Mouse (Mus musculus) ES-Bruce4 (cell line): Measurements from ENCODE around the gene Nelfb. TPM values are rescaled to one million over a fixed set of nuclear protein-coding genes. Genes with fewer than 3 reads are reported as not detected.

Experiments
- H3K27ac ChIP-seq: 2 replicates; pipeline ENCODE4 v1.5.1; 2012; ENCODE audit warnings: low read length, inconsistent platforms; ENCODE audit not compliant: insufficient read depth
- H3K27me3 ChIP-seq: 2 replicates; pipeline ENCODE4 v1.6.1; 2012; ENCODE audit warnings: mild to moderate bottlenecking, low read length, inconsistent platforms; ENCODE audit not compliant: control insufficient read depth, poor library complexity, insufficient read depth, severe bottlenecking
- H3K36me3 ChIP-seq: 2 replicates; pipeline ENCODE4 v1.6.1; 2012; ENCODE audit warnings: inconsistent platforms, mild to moderate bottlenecking, low read length, moderate library complexity; ENCODE audit not compliant: control insufficient read depth, poor library complexity, insufficient read depth, severe bottlenecking
- H3K4me1 ChIP-seq: one replicate; pipeline ENCODE4 v1.8.1; 2011; ENCODE audit warnings: low read length; ENCODE audit not compliant: control insufficient read depth, insufficient read depth
- H3K4me3 ChIP-seq: 2 replicates; pipeline ENCODE4 v1.5.1; 2011; ENCODE audit warnings: low read depth, mild to moderate bottlenecking, low read length
- H3K9ac ChIP-seq: 2 replicates; pipeline ENCODE4 v1.6.1; 2012; ENCODE audit warnings: low read depth, mild to moderate bottlenecking, inconsistent platforms; ENCODE audit not compliant: poor library complexity, severe bottlenecking
- H3K9me3 ChIP-seq: replicated peaks from 2 replicates; pipeline ENCODE4 v1.6.1; 2012; ENCODE audit warnings: mild to moderate bottlenecking, low read length, inconsistent platforms; ENCODE audit not compliant: control insufficient read depth, poor library complexity, insufficient read depth, severe bottlenecking
- CTCF ChIP-seq: IDR thresholded peaks from one replicate; pipeline ENCODE4 v1.8.1; 2011; ENCODE audit warnings: low read depth, low read length
- EP300 ChIP-seq: IDR thresholded peaks from 2 replicates; pipeline ENCODE4 v1.6.1; 2011; ENCODE audit warnings: low read depth, low read length; ENCODE audit not compliant: insufficient read depth
- POLR2A ChIP-seq: IDR thresholded peaks from one replicate; pipeline ENCODE4 v1.8.1; 2011; ENCODE audit warnings: low read length; ENCODE audit not compliant: insufficient read depth
- polyA plus RNA-seq: library from polyadenylated mRNA; stranded (reverse); fragments of >200 nt; gene quantifications from 2 replicates; pipeline ENCODE4 v1.2.4, GENCODE M21; 2011; ENCODE audit warnings: low read depth; ENCODE audit not compliant: missing spikeins, insufficient read depth, insufficient read length

Nelfb gene
- polyA plus RNA-seq, 1 experiment: 41.0 TPM

DNA sequence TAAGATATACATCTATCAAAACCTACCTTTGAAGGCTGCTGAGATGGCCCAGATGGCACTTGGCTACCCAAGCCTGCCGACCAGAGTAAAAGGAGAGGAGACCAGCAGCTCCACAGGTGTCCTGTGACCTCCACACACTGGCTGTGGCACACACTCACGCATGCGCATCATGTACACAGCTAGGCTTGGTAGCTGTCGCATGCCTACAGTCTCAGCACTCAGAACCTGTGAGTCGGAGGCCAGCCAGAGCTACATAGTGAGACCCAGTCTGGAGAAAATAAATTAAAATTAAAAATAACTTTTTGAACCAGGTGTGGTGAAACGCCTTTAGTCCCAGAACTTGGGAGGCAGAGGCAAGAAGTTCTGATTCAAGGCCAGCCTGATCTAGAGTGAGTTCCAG, 23.4 kb downstream of the Nelfb start:
- Histone ChIP-seq H3K4me1 (peaks cover 2% of the 10 kb centered on the region), H3K27me3 (no peaks in the 10 kb centered on the region), H3K36me3 (no peaks in the 10 kb centered on the region), H3K9me3 (no peaks in the 10 kb centered on the region), H3K4me3 (no peak overlapping the region), H3K9ac (no peak overlapping the region), H3K27ac (no peak overlapping the region)
- TF ChIP-seq CTCF (no peak), POLR2A (no peak), EP300 (no peak)

DNA sequence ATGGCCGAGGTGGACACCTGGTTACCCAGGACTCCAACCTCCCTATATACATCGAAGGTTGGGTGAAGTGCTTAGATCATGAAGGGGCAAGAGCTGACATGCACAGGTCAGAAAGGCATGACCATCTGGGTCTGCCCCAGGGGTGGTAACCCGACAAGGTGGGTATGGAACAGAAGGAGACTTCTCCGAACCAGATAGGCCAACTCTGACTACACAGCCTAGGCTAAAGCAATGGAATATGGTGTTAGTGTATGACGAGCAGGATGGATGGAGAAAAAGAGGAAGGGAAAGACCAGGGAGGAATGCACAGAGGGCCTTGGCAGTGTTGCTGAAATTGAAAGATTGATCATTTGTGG, 24.7 kb downstream of the Nelfb start:
- TF ChIP-seq EP300 (no peak), CTCF (no peak), POLR2A (no peak)
- Histone ChIP-seq H3K36me3 (no peaks in the 10 kb centered on the region), H3K4me3 (no peak overlapping the region), H3K9me3 (no peaks in the 10 kb centered on the region), H3K9ac (no peak overlapping the region), H3K4me1 (peaks cover 3% of the 10 kb centered on the region), H3K27ac (no peak overlapping the region), H3K27me3 (no peaks in the 10 kb centered on the region)

DNA sequence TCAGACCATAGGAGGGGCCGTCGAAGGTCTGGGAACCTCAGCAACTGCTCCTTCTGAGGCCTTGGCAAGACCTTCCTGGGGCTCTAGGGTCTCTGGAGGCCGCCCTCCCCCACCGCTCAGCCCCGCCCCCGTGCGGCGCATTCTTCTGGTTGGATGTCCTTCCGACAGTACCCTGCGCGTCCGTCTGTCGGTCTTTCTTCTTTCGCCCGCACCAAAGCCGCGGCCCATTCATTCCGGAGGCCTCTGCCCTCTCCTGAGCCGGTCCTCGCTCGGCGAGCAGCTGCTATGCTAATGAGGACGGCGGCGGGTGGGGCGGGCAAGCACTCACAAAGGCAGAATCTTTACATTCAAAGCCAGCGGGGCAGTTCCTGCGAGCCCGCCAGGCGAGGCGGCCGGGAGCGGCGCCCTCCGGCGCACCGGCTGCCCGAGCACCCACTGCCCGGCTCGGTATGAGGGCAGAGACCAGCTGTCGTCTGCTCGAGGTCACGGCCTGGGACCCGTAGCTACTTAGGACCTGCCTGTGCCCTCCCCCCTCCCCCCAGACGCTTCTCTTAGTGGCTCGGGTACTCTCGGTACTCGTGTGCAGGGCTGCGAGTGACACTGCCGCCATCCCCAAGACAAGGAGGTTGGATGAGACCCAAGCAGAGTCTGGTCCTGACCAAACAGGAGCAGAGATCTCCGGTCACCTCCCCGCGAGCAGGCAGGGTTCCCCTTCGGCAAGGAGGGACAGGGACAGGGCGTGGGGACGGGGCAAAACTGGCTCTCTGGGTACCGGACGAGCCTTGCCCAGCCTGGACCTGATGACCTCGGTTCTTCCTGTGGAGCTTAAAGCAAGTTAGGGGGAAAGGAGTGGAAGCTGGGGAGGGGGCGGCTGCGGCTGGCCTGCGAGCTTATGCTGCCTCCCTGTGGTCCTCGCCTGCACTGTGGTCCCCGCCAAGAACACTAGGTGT, 25.4 kb downstream of the Nelfb start:
- Histone ChIP-seq H3K9ac (peak overlapping the region; percentile 45), H3K27ac (peak overlapping the region; percentile 6; the same call in 1 of the 2 replicates), H3K4me3 (peak overlapping the region; percentile 72), H3K36me3 (no peaks in the 10 kb centered on the region), H3K9me3 (no peaks in the 10 kb centered on the region), H3K4me1 (peaks cover 3% of the 10 kb centered on the region), H3K27me3 (no peaks in the 10 kb centered on the region)
- TF ChIP-seq EP300: no peak; the same call in 1 of the 2 replicates
- TF ChIP-seq CTCF: peak; percentile 83
- no peak for TF ChIP-seq POLR2A

DNA sequence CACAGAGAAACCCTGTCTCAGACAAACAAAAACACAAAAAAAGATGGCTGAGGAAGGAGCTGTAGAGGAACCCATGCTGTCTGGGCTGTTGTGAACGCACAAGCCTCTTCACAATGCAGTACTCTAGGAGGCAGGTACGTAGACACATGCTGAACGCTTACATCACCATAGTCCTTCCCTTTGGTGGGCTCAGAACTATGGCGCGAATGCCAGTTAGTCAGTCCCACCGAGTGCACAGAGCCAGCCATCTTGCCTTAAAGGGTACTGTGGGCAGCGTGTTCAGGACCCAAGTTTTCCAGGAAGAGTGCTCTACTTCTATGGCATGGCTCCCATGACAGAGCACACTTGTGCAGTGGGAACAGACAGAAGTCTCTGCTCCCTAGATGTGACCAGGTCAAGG, 26.8 kb downstream of the Nelfb start:
- peaks cover 3% of the 10 kb centered on the region for H3K4me1 ChIP-seq
- no peaks in the 10 kb centered on the region for H3K9me3 ChIP-seq
- no peak overlapping the region for H3K27ac ChIP-seq
- no peaks in the 10 kb centered on the region for H3K27me3 ChIP-seq
- no peak overlapping the region for H3K9ac ChIP-seq
- TF ChIP-seq POLR2A (no peak), CTCF (no peak), EP300 (no peak)
- H3K4me3 ChIP-seq: no peak overlapping the region
- no peaks in the 10 kb centered on the region for H3K36me3 ChIP-seq

DNA sequence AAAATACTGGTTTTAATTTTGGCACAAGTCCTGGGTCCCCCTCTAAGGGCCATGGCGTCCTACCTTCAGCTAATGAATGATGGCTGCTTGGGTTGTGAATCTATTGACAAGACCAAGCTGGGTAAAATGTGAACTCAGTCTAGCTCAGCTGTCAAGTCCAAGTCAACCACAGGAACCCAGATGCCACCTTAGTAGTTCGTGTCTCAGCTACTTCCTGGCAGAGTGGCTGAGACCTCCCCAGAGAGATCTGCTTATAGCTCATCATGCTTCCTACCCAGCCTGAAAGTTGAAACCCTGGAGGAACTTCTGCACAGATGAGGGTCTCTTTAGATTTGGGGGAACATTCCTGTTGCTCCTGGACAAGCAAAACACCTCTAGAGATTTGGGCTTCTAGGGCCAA, 28.0 kb downstream of the Nelfb start:
- H3K27me3 ChIP-seq: no peaks in the 10 kb centered on the region
- no peak overlapping the region for H3K4me3 ChIP-seq
- H3K4me1 ChIP-seq: peaks cover 3% of the 10 kb centered on the region
- H3K9me3 ChIP-seq: no peaks in the 10 kb centered on the region
- H3K9ac ChIP-seq: no peak overlapping the region
- H3K36me3 ChIP-seq: no peaks in the 10 kb centered on the region
- no peak overlapping the region for H3K27ac ChIP-seq
- TF ChIP-seq CTCF (no peak), EP300 (no peak), POLR2A (no peak)

DNA sequence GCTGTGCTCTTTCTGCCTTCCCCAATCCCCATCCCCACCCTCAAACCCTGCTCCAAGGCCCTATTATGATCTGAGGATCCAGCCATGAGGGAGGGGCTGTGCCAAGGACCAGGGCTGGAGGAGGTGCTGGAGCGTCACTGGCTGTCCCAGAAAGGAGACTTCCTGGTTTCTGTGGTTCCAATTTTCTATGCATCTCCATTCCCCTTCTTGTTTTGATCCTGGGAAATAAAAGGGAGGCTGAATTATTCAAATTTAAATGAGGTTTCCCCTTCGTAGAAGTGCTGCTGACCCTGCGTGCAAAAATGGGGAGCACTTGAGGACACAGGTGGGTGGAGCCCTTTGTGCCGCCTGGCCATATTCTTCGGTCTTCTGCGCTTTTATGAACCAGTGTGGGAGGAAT, 28.6 kb downstream of the Nelfb start:
- Histone ChIP-seq H3K4me3 (no peak overlapping the region), H3K36me3 (no peaks in the 10 kb centered on the region), H3K9me3 (no peaks in the 10 kb centered on the region), H3K9ac (no peak overlapping the region), H3K27me3 (no peaks in the 10 kb centered on the region), H3K27ac (no peak overlapping the region), H3K4me1 (peaks cover 3% of the 10 kb centered on the region)
- TF ChIP-seq EP300 (no peak), POLR2A (no peak), CTCF (no peak)
